Mouse (Mus musculus): ENCODE data around the gene Klk8. TPM values are rescaled to one million over a fixed set of nuclear protein-coding genes. Genes with fewer than 3 reads are reported as not detected.

Klk8 gene
- polyA plus RNA-seq, 1 experiment from 2014 or later: 25.1 TPM

DNA sequence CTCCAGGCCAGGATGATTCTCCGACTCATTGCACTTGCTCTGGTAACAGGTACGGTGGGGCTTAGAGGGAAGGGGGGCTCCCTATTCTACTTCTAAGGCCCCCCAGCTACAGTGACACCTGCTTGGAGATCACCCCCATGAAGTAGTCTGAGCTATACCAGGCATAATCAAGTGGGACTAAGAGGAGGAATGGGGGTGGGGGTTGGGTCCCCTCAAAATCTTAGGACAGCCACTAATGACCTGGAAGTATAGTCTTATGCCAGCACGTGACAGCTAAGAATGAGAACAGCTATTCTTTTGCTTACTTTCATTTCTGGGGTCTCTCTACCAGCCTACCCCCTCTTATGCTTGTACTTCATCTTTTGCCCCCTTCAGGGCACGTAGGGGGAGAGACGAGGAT lies 20.9 kb upstream of the Klk8 start:
- Histone ChIP-seq H3K27ac (no peak overlapping the region), H3K9ac (no peak overlapping the region), H3K4me2 (no peak overlapping the region), H3K4me3 (no peak overlapping the region), H3K9me3 (no peaks in the 10 kb centered on the region), H3K27me3 (no peaks in the 10 kb centered on the region), H3K4me1 (0 out of 2 replicates have a peak, but pooled peaks cover 6% of the 10 kb centered on the region), H3K36me3 (no peaks in the 10 kb centered on the region)
- WGBS: 78% methylated on average over 5 of the region's 5 CpGs
- ATAC-seq (ENCODE audit: insufficient number of reproducible peaks, insufficient read depth, low FRiP score, low TSS enrichment, low read depth): no peak

DNA sequence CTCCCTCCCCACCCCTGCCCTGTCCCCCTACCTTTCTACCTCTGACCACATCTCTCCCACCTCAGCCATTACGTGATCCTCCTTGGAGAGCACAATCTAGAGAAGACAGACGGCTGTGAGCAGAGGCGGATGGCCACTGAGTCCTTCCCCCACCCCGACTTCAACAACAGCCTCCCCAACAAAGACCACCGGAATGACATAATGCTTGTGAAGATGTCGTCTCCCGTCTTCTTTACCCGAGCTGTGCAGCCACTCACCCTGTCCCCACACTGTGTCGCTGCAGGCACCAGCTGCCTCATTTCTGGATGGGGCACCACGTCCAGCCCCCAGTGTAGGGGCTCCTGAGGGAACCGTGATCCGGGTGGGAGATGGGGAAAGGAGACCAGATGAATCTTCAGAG lies 20.0 kb upstream of the Klk8 start:
- Histone ChIP-seq H3K4me1 (peaks cover 9% of the 10 kb centered on the region; the same call in 1 of the 2 replicates), H3K4me2 (no peak overlapping the region), H3K9me3 (no peaks in the 10 kb centered on the region), H3K9ac (no peak overlapping the region), H3K4me3 (no peak overlapping the region), H3K27me3 (no peaks in the 10 kb centered on the region), H3K27ac (no peak overlapping the region), H3K36me3 (no peaks in the 10 kb centered on the region)
- WGBS: 86% methylated on average over 12 of the region's 12 CpGs
- ATAC-seq (ENCODE audit: insufficient number of reproducible peaks, insufficient read depth, low FRiP score, low TSS enrichment, low read depth): no peak

DNA sequence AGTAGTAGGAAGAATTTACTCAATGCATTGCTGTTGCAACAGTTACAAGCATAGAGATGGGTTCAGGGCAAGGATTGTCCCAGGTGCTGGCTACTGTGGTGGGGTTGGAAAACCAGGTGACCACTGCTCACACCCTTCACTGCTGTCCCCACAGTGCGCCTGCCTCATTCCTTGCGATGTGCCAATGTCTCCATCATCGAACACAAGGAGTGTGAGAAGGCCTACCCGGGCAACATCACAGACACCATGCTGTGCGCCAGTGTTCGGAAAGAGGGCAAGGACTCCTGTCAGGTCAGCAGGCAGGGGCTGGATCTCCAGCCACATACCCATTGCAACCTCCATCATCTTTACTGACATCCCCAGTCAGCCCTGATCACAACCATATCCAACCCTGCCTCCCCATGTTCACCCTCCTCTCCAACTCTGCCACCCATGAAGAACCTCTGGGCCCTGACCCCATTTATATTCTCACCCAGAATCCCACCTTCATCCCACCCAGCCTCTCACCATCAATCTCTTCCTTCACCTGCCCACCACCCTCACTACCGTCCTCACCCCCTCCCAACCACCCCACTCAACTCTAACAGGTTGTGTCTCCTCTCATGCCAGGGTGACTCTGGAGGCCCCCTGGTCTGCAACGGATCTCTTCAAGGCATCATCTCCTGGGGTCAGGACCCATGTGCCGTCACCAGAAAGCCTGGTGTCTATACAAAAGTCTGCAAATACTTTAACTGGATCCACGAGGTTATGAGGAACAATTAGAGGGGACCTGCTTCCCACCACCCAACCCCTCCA lies 19.0 kb upstream of the Klk8 start:
- WGBS: 84% methylated on average over 10 of the region's 10 CpGs
- H3K4me1 ChIP-seq: peaks cover 15% of the 10 kb centered on the region
- no peaks in the 10 kb centered on the region for H3K9me3 ChIP-seq
- H3K9ac ChIP-seq: no peak overlapping the region
- no peaks in the 10 kb centered on the region for H3K36me3 ChIP-seq
- no peak overlapping the region for H3K4me2 ChIP-seq
- ATAC-seq (ENCODE audit: insufficient number of reproducible peaks, insufficient read depth, low FRiP score, low TSS enrichment, low read depth): no peak
- peaks cover 8% of the 10 kb centered on the region for H3K27me3 ChIP-seq
- no peak overlapping the region for H3K4me3 ChIP-seq
- no peak overlapping the region for H3K27ac ChIP-seq

DNA sequence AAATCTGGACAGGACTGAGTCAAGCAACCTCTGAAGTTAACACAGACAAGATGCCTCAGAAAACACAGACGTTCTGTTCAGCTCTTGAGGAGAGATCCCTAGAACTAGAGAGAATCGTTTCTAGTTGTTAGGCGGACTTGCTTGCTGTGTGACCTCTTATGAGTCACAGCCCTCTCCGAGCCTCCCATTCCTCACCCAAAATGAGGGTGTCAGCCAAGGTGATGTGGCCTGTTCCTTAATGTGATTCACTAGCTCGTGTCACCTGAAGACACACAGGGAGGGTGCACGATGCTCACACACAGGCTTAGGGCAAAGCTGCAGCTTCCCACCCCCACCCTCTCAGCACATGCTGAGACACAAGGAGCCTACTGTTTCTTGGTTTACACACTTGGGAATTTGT lies 17.1 kb upstream of the Klk8 start:
- no peaks in the 10 kb centered on the region for H3K9me3 ChIP-seq
- ATAC-seq (ENCODE audit: insufficient number of reproducible peaks, insufficient read depth, low FRiP score, low TSS enrichment, low read depth): no peak
- H3K36me3 ChIP-seq: no peaks in the 10 kb centered on the region
- WGBS: 44% methylated on average over 6 of the region's 6 CpGs
- H3K4me3 ChIP-seq: no peak overlapping the region
- H3K9ac ChIP-seq: no peak overlapping the region
- H3K27ac ChIP-seq: no peak overlapping the region
- peaks cover 12% of the 10 kb centered on the region for H3K27me3 ChIP-seq
- H3K4me2 ChIP-seq: no peak overlapping the region
- peaks cover 15% of the 10 kb centered on the region for H3K4me1 ChIP-seq

DNA sequence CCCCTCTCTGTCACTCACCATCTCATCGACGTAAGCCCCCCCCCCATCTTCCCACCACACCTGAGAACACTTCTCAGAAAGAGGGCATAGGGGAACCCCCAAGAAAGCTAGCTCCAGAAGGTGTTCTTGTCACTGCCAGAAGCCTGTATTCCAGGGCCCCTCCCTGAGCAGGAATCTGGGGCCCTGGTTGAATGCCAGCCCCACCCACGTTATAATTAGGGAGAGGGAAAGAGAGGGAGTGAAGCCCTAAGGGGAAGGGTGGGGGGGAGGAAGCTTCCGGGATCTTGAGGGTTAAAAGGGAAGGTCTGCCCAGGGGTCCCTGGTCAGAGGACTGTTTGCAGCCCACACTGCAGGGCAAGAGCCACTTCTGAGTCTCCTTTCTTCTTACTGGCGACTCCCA lies 16.6 kb upstream of the Klk8 start, which contains the start of gene Klk10:
Klk10 (plus strand) TSS at position 290 of the 400 bp plus-strand sequence.
- no peak for ATAC-seq (ENCODE audit: insufficient number of reproducible peaks, insufficient read depth, low FRiP score, low TSS enrichment, low read depth)
- Histone ChIP-seq H3K27ac (no peak within 1 kb of the TSS), H3K4me1 (peaks cover 15% of the 10 kb centered on the region), H3K9me3 (no peaks in the 10 kb centered on the region), H3K9ac (no peak within 1 kb of the TSS), H3K4me3 (no peak within 1 kb of the TSS), H3K36me3 (no peaks in the 10 kb centered on the region), H3K4me2 (no peak within 1 kb of the TSS), H3K27me3 (peaks cover 12% of the 10 kb centered on the region)
- 36% methylated on average over 5 of the region's 5 CpGs for WGBS

DNA sequence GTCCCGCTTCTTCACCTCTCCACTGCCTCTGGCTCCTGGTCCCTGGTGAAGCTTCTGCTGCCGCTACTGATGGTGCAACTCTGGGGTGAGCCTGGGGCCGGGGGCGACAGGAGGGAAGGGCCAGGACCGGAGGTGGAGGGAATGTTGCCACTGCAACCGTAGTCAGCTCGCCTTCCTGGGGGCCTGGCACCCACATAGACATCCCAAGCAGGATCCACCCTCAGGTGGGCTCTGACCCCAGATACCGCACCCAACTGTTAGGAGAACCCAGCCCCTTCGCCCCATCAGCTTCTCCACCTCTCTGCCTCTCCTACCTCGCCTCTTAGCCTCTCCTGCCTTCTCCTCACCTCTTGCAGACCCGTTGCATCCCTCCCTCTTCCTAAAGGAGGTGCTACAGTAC lies 15.8 kb upstream of the Klk8 start:
- 85% methylated on average over 11 of the region's 11 CpGs for WGBS
- peaks cover 15% of the 10 kb centered on the region for H3K4me1 ChIP-seq
- peaks cover 12% of the 10 kb centered on the region for H3K27me3 ChIP-seq
- H3K27ac ChIP-seq: no peak overlapping the region
- H3K4me2 ChIP-seq: no peak overlapping the region
- no peaks in the 10 kb centered on the region for H3K9me3 ChIP-seq
- no peak overlapping the region for H3K9ac ChIP-seq
- no peak overlapping the region for H3K4me3 ChIP-seq
- H3K36me3 ChIP-seq: no peaks in the 10 kb centered on the region
- no peak for ATAC-seq (ENCODE audit: insufficient number of reproducible peaks, insufficient read depth, low FRiP score, low TSS enrichment, low read depth)

DNA sequence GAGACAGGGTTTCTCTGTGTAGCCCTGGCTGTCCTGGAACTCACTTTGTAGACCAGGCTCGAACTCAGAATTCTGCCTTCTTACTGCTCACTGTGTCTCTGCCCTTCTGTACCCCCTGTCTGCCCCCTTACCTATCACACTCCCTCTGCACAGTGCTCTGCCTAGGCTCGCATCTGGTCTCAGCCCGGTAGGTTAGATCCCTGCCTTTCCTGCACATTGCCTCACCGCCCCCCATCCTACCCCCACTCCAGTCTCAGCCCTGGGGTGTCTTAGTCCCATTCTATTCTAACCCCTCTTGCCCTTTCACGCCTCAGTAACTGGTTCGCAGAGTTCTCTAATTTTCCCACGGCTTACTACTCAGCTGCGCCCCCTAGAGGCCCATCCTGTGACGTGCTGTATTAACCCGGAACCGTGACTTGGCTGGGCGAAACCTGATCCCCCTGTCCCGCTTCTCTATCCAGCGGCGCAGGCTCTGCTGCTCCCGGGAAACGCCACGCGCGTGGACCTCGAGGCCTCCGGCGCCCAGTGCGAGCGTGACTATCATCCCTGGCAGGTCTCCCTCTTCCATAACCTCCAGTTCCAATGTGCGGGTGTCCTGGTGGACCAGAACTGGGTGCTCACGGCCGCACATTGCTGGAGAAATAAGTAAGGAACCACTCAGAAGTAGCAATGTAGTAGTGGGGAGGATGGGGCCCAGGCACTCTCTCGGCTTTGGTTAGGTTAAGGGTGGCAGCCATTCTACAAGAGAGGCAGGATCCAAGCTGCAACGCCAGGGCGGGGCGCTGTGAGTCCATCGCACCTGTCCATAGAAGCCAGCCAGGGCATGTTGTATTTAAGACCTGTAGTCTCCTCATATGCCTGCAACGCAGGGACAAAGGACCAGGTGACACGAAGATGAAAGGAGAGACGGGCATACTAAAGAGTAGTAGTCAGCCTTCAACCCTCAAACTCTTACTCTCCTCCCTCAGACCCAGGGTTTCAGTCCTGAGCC lies 14.8 kb upstream of the Klk8 start:
- H3K27me3 ChIP-seq: peaks cover 12% of the 10 kb centered on the region
- 0 out of 2 replicates have a peak, but pooled peaks have one; percentile 49 for ATAC-seq (ENCODE audit: insufficient number of reproducible peaks, insufficient read depth, low FRiP score, low TSS enrichment, low read depth)
- H3K9me3 ChIP-seq: no peaks in the 10 kb centered on the region
- peak overlapping the region; percentile 33 for H3K4me3 ChIP-seq
- peaks cover 15% of the 10 kb centered on the region for H3K4me1 ChIP-seq
- H3K4me2 ChIP-seq: peak overlapping the region; percentile 65
- no peak overlapping the region for H3K27ac ChIP-seq
- no peaks in the 10 kb centered on the region for H3K36me3 ChIP-seq
- peak overlapping the region; percentile 57; the same call in 1 of the 2 replicates for H3K9ac ChIP-seq
- 8% methylated on average over 36 of the region's 36 CpGs for WGBS

DNA sequence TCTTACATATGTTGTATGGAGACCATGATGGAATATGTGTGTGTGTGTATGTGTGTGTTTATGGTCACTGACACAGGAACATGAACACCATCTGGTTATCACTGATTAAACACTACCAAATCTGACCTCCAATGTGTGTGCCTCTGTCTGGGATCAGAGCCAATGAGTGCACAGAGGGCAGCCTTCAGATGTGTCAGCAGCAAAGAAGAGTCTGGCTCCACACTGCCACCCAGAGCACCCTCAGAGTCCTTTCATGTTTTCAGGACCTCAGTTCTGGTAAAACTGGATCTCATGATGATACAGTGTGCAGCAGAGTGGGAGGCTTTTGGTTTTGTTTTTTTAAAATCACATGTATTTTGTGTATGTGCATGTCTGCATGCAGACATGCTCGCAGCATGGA lies 12.1 kb upstream of the Klk8 start:
- H3K36me3 ChIP-seq: no peaks in the 10 kb centered on the region
- WGBS: 76% methylated on average over 1 of the region's 1 CpGs

DNA sequence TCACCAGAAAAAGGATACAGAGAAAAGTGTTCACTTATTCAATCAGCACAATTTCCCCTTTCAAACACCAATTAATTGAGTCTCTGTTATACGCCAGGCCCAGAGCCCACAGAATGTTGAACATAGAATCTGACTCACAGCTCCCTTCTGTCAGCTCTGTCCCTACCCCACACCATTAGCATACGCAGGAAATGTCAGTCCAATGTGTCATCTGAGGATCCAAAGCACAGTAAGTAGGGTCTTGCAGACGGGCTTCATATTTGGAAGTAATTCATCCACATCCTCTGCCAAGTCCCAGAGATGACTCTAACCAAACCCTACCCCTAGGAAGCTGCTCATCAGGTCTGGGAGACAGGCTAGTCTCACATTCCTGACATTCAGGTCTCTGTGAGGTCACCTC lies 9.3 kb upstream of the Klk8 start:
- Histone ChIP-seq H3K4me2 (no peak overlapping the region), H3K9ac (no peak overlapping the region), H3K27ac (no peak overlapping the region), H3K4me1 (no peaks in the 10 kb centered on the region), H3K27me3 (peaks cover 6% of the 10 kb centered on the region), H3K9me3 (no peaks in the 10 kb centered on the region), H3K36me3 (no peaks in the 10 kb centered on the region), H3K4me3 (no peak overlapping the region)
- no peak for ATAC-seq (ENCODE audit: insufficient number of reproducible peaks, insufficient read depth, low FRiP score, low TSS enrichment, low read depth)
- WGBS: 69% methylated on average over 3 of the region's 3 CpGs

More for the DNA sequence above, 12.1 kb upstream of the Klk8 start:
- Histone ChIP-seq H3K9ac (no peak overlapping the region), H3K27me3 (peaks cover 12% of the 10 kb centered on the region), H3K4me3 (no peak overlapping the region), H3K27ac (no peak overlapping the region), H3K4me2 (no peak overlapping the region), H3K4me1 (peaks cover 15% of the 10 kb centered on the region), H3K9me3 (no peaks in the 10 kb centered on the region)
- no peak for ATAC-seq (ENCODE audit: insufficient number of reproducible peaks, insufficient read depth, low FRiP score, low TSS enrichment, low read depth)

DNA sequence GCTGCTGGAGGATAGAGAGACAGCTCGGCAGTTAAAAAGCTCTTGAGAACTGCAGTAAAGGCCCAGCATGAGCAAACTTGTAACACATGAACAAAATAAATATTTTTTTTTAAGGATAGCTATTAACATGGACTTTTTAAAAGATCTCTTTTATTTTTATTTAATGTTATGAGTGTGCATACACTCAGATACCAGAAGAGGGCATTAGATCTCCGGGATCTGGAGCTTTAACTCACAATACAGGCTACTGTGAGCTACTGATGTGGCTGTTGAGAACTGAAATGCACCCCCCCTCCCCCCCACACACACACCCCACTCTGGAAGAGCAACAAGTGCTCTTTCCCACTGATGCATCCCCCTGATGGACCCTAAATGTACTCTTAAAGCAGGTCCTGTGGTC lies 8.1 kb upstream of the Klk8 start:
- 73% methylated on average over 2 of the region's 2 CpGs for WGBS
- ATAC-seq (ENCODE audit: insufficient number of reproducible peaks, insufficient read depth, low FRiP score, low TSS enrichment, low read depth): no peak

DNA sequence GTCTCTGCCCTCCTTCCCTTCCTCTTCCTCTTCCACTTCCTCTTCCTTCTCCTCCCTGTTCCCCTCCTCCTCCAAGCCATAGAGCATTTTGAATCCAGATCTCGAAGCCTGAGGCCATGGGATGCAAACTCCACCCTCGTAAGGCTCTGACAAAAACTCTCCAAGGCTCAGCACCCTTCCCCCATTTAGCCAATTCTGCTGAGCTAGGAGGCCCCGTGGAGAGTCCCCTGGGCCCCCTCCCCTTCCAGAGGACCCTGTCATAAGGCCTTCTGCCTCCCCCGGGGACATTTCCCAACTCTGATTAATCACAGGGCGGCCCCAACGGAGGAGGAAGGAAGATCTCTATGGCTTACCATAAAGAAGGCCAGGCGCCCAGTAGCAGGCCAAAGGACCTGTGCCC lies 5.8 kb upstream of the Klk8 start, which contains the start of gene Klk9:
Klk9 (plus strand) TSS at position 301 of the 400 bp plus-strand sequence.
- H3K9ac ChIP-seq: no peak within 1 kb of the TSS
- H3K36me3 ChIP-seq: no peaks in the 10 kb centered on the region
- no peak within 1 kb of the TSS for H3K4me3 ChIP-seq
- peaks cover 9% of the 10 kb centered on the region for H3K4me1 ChIP-seq
- 68% methylated on average over 7 of the region's 7 CpGs for WGBS
- no peak within 1 kb of the TSS for H3K4me2 ChIP-seq
- ATAC-seq (ENCODE audit: insufficient number of reproducible peaks, insufficient read depth, low FRiP score, low TSS enrichment, low read depth): no peak
- H3K27ac ChIP-seq: no peak within 1 kb of the TSS
- peaks cover 17% of the 10 kb centered on the region for H3K27me3 ChIP-seq
- H3K9me3 ChIP-seq: no peaks in the 10 kb centered on the region

More for the DNA sequence above, 8.1 kb upstream of the Klk8 start:
- Histone ChIP-seq H3K4me2 (no peak overlapping the region), H3K9me3 (no peaks in the 10 kb centered on the region), H3K27me3 (no peaks in the 10 kb centered on the region), H3K4me1 (no peaks in the 10 kb centered on the region), H3K36me3 (no peaks in the 10 kb centered on the region), H3K4me3 (no peak overlapping the region), H3K27ac (no peak overlapping the region), H3K9ac (no peak overlapping the region)
